Mouse (Mus musculus): ENCODE data around the gene Extl1. TPM values are rescaled to one million over a fixed set of nuclear protein-coding genes. Genes with fewer than 3 reads are reported as not detected.
A peak's percentile ranks its signal among the peaks of the same experiment; 100 is the strongest.
"Not testable (repeated sequence)": the region's sequence is repeated elsewhere in the genome, so short reads cannot be mapped to it uniquely, and the experiment has no call there.

The Extl1 gene
- polyA plus RNA-seq, 1 experiment from 2014 or later = 0.23 TPM

DNA sequence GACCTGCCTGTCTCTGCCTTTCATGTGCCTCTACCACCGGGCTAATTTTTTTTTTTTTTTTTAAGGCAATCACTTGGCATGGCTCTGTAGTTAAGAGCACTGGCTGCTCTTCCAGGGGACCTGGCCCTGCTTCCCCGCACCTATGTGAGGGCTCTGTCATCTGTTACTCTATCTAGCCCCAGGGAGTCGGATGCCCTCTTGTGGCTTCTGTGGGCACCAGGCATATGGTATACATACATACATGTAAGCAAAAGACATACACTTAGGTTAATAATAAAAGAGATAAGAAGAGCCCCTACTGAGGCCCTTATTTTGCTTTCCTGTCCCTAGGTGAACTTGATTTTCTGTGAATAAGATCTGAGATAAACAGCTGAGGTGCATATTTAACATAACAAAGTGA is 39.0 kb downstream of the Extl1 start:
- no peak for DNase-seq (ENCODE audit: low spot score)

DNA sequence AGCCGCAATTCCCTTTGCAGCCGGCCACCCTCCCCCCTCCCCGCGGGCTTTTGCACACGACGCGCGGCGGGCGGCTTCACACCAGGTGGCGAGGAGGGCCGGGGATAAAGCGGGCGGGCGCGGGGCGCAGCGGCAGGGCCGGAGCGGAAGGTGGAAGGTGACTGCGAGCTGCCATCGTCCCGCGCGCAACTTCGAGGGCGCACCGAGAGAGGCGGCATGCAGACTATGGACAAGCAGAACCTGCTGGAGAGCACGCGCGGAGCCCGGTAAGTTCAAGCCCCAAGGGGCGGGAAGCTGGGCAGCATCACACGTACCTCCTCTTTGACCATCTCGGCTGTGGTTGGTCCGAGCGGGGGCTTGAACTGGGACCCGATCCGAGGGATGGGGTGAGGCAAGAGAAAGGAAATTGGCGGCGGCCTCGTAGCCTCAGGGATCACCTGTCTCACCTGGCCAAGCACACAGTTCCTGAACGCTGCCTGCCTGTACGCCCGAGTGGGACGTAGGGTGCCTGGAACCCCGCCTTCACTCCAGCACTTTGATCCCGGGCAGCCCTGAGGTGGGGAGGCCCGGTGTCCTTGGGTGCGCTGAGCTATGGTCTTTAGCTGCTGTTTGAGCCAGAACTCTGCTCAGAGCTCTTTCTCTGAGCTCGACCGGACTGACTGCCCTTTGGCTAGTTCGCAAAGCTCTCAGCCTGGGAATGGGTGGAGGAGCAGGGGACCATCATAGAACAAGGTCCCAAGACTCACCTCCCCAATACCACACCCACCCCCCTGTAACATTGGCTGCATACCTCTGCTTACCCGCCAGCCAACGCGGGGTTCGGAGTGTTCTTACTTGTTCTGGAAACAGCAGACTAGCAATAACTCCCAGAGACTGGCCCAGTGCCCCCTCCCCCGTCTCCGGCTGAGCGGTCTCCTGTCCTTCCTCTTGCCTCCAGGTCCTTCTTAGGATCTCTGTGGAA is 40.3 kb downstream of the Extl1 start, which contains the start of gene Slc30a2:
Gene Slc30a2, plus strand, starts transcription at position 111 of the 961 bp plus-strand sequence.
- Histone ChIP-seq H3K9me3 (replicated peaks) (peaks cover 2% of the 10 kb centered on the region), H3K27ac (replicated peaks) (no peak within 1 kb of the TSS), H3K27me3 (ENCODE audit: low read depth, poor library complexity, severe bottlenecking) (peaks cover 67% of the 10 kb centered on the region), H3K4me3 (peak within 1 kb of the TSS; percentile 48), H3K4me1 (peaks cover 12% of the 10 kb centered on the region), H3K36me3 (no peaks in the 10 kb centered on the region)
- WGBS = 2% methylated on average over 61 of the region's 61 CpGs
- DNase-seq (ENCODE audit: low spot score) = peak; percentile 36

More for the DNA sequence above, 39.0 kb downstream of the Extl1 start:
- Histone ChIP-seq H3K9me3 (replicated peaks) (no peaks in the 10 kb centered on the region; the same call in none of the 2 replicates), H3K4me3 (no peak overlapping the region), H3K36me3 (no peaks in the 10 kb centered on the region), H3K27me3 (ENCODE audit: low read depth, poor library complexity, severe bottlenecking) (peaks cover 67% of the 10 kb centered on the region), H3K27ac (replicated peaks) (no peak overlapping the region), H3K4me1 (peaks cover 12% of the 10 kb centered on the region)
- WGBS = 39% methylated on average over 3 of the region's 3 CpGs

DNA sequence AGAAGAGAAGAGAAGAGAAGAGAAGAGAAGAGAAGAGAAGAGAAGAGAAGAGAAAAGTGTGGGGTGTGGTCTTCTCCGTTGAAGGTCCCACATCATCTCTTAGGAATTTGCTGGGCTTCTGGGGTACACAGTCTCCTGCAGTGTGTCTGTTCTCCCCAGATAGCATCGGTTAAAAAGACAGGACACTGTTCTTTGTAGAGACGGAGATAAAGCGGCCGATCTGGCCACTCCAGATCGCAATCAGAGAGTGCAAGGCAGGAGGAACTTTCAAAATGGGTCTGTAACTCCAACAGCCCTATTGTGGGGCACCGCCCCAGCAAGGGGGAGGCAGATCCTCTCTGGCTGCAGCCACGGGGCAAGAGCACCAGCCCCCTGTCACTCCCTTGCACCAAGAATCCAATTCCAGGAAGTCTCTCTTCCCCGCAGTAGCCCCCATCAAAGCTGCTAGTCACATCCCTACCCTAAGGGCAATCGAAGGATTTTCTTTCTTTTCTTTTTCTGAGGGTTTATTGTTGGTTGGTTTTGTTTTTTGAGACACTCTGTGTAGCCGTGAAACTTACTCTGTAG is 41.4 kb downstream of the Extl1 start:
- Histone ChIP-seq H3K4me1 (peaks cover 12% of the 10 kb centered on the region), H3K27me3 (ENCODE audit: low read depth, poor library complexity, severe bottlenecking) (peaks cover 67% of the 10 kb centered on the region), H3K4me3 (no peak overlapping the region), H3K27ac (replicated peaks) (no peak overlapping the region), H3K9me3 (replicated peaks) (peaks cover 9% of the 10 kb centered on the region), H3K36me3 (no peaks in the 10 kb centered on the region)
- DNase-seq (ENCODE audit: low spot score) = no peak
- 42% methylated on average over 11 of the region's 11 CpGs for WGBS

DNA sequence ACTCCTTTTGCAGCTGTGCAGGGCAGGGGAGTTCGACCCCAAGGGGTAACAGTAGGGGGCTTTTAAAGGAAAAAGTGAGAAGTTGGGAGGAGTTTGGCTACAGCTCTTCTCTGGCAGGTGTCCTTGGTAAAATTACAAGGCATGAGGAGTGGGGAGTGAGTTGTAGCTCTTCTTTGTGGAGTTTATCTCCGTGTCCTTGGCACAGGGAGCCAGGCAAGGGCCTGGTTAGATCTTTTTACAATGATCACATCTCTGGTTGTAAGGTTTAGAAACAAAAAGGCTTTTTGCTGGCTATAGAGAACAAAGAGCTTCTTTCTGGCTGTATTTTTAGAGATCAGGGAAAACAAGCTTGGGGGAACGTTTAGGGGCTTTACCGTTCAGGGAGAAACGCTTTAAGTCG is 42.4 kb downstream of the Extl1 start:
- H3K4me1 ChIP-seq = peaks cover 12% of the 10 kb centered on the region
- peaks cover 60% of the 10 kb centered on the region for H3K27me3 ChIP-seq (ENCODE audit: low read depth, poor library complexity, severe bottlenecking)
- not testable (repeated sequence) for H3K36me3 ChIP-seq; H3K4me3 ChIP-seq; H3K27ac ChIP-seq (replicated peaks); DNase-seq (ENCODE audit: low spot score); H3K9me3 ChIP-seq (replicated peaks)
- WGBS = 78% methylated on average over 6 of the region's 6 CpGs

DNA sequence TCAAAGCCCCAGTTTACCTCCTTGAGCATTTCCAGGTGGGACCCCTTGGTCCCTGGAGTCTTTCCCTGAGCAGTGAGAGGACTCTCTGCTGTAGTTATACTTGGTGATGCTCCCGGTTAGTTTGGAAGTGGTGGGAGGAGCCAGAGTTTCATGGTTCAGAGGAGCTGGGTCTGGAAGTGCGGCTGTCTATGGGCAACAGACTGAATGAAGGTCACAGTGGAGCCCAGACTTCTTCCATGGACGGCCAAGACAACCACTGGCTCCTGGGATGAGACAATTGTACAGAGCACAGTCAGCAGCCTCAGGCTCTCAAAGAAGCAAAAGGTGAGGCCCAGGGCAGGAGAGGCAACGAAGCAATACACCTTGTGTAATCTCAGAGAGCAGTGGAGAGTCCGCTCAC is 53.4 kb downstream of the Extl1 start:
- H3K9me3 ChIP-seq (replicated peaks) = no peaks in the 10 kb centered on the region
- no peak overlapping the region for H3K27ac ChIP-seq (replicated peaks)
- 67% methylated on average over 5 of the region's 5 CpGs for WGBS
- H3K4me1 ChIP-seq = peaks cover 17% of the 10 kb centered on the region
- no peak for DNase-seq (ENCODE audit: low spot score)
- no peaks in the 10 kb centered on the region for H3K27me3 ChIP-seq (ENCODE audit: low read depth, poor library complexity, severe bottlenecking)
- no peaks in the 10 kb centered on the region for H3K36me3 ChIP-seq
- no peak overlapping the region for H3K4me3 ChIP-seq

DNA sequence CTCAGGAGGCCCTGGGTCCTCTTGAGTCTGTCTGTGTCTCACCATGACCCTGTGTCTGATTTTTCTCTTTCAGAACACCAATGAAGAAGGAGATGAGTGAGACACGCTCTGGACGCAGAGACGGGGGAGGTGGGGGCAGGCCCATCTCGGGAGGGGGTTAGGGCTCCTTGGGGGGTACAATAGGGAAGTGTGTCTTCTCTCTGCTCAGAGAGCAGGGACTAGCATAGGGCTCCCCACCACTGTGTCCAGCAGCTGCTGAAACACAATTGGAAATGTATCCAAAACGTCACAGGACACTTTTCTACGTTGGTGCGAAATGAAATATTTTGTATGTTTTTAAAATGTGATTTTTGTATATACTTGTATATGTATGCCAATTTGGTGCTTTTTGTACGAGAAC is 54.8 kb downstream of the Extl1 start:
- no peak for DNase-seq (ENCODE audit: low spot score)

DNA sequence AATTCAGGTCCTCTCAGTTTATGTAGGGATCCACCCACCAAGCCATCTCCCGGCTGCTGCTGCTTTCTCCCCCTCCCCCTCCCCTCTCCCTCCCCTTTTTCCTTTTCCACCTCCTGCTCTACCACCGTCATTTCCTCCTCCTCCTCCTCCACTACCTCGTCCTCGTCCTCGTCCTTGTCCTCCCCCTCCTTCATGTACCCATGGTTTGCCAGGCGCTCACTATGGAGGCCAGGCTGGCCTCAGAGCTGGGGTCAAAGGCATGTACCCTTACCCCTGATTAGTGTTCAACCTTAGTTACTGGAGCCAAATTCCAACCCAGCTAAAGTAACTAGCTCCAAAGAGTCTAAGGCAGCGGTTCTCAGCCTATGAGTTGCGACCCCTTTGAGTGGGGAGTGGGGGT is 55.5 kb downstream of the Extl1 start:
- no peak for DNase-seq (ENCODE audit: low spot score)
- 71% methylated on average over 8 of the region's 8 CpGs for WGBS
- Histone ChIP-seq H3K9me3 (replicated peaks) (no peaks in the 10 kb centered on the region), H3K27me3 (ENCODE audit: low read depth, poor library complexity, severe bottlenecking) (no peaks in the 10 kb centered on the region), H3K4me3 (no peak overlapping the region), H3K4me1 (peaks cover 17% of the 10 kb centered on the region), H3K27ac (replicated peaks) (no peak overlapping the region), H3K36me3 (no peaks in the 10 kb centered on the region)

More for the DNA sequence above, 54.8 kb downstream of the Extl1 start:
- Histone ChIP-seq H3K27ac (replicated peaks) (no peak overlapping the region), H3K4me3 (no peak overlapping the region), H3K27me3 (ENCODE audit: low read depth, poor library complexity, severe bottlenecking) (no peaks in the 10 kb centered on the region), H3K4me1 (peaks cover 17% of the 10 kb centered on the region), H3K9me3 (replicated peaks) (no peaks in the 10 kb centered on the region), H3K36me3 (no peaks in the 10 kb centered on the region)
- 88% methylated on average over 8 of the region's 8 CpGs for WGBS

DNA sequence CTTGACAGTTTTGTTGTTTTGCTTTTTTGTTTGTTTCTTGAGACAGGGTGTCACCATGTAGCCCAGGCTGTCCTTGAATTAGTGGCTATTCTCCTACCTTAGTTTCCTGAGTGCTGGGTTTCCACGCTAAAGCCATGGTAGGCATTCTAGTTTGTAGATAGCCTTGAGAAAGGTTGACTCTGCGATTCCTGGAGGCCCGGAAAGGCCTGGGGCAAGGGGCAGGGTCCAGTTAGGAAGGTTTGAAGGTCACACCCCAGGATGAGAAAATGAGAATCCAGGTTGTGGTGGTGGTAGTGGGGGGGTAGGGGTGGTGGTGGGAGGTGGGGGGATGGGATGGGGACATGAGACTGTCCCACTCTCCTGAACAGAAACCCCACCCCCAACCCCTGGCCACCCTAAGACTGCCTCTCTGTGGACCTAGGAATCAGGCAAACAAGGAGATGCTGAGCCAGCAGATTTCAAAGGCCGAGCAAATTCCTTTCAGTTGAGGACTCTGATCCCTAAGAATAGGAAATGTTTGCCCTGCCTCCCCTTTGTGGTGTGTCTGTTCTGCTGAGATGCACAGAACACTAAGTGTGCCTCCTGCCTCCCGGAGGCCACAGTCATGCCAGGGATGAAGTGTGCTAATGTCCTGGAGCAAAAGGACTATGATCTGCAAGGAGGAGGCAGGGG is 56.7 kb downstream of the Extl1 start:
- Histone ChIP-seq H3K27ac (replicated peaks) (no peak overlapping the region), H3K4me3 (no peak overlapping the region)

DNA sequence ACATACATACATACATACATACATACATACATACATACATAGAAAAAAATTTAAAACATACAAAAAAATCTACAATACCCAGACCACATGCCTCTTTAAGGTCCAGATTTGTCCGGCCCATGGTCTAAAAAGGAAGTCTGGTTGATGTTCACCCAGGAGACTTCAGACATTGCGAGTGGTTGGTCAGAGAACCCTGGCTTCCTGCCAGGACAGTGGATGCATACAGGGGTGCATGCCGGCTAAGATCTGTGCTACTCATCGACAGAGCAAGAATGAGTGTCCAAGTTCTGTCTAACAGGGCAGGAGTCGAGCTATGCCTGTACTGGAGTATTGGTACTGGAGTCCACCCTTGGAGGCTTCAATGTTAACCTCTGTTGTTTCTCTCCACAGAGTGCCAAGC is 59.0 kb downstream of the Extl1 start:
- Histone ChIP-seq H3K36me3 (no peaks in the 10 kb centered on the region), H3K27me3 (ENCODE audit: low read depth, poor library complexity, severe bottlenecking) (no peaks in the 10 kb centered on the region), H3K4me1 (peaks cover 17% of the 10 kb centered on the region), H3K27ac (replicated peaks) (no peak overlapping the region), H3K9me3 (replicated peaks) (no peaks in the 10 kb centered on the region), H3K4me3 (no peak overlapping the region)
- WGBS = 88% methylated on average over 5 of the region's 5 CpGs
- DNase-seq (ENCODE audit: low spot score) = no peak

More for the DNA sequence above, 56.7 kb downstream of the Extl1 start:
- no peak for DNase-seq (ENCODE audit: low spot score)
- Histone ChIP-seq H3K9me3 (replicated peaks) (no peaks in the 10 kb centered on the region), H3K36me3 (no peaks in the 10 kb centered on the region), H3K27me3 (ENCODE audit: low read depth, poor library complexity, severe bottlenecking) (no peaks in the 10 kb centered on the region), H3K4me1 (peaks cover 17% of the 10 kb centered on the region)
- 69% methylated on average over 5 of the region's 5 CpGs for WGBS

DNA sequence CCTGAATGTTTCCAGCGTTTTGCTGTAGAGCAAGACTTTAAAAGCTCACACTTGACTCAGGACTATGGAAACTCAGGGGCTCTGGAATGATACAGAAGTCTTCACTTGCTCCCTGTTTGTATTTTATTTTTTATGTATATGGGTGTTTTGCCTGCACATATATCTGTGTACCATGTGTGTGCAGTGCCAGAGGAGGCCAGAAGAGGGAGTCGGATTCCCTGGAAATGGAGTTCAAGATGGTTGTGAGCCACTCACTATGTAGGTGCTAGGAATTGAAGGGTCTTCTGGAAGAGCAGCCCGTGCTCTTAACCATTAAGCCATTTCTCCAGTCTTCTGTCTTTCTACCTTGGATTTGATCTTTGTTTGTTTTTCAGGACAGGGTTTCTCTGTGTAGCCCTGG is 62.1 kb downstream of the Extl1 start:
- no peaks in the 10 kb centered on the region for H3K36me3 ChIP-seq
- no peak for DNase-seq (ENCODE audit: low spot score)
- H3K9me3 ChIP-seq (replicated peaks) = no peaks in the 10 kb centered on the region
- H3K4me3 ChIP-seq = no peak overlapping the region
- 70% methylated on average over 3 of the region's 3 CpGs for WGBS
- no peak overlapping the region for H3K27ac ChIP-seq (replicated peaks)
- H3K4me1 ChIP-seq = peaks cover 1% of the 10 kb centered on the region; the same call in 1 of the 2 replicates
- H3K27me3 ChIP-seq (ENCODE audit: low read depth, poor library complexity, severe bottlenecking) = no peaks in the 10 kb centered on the region

DNA sequence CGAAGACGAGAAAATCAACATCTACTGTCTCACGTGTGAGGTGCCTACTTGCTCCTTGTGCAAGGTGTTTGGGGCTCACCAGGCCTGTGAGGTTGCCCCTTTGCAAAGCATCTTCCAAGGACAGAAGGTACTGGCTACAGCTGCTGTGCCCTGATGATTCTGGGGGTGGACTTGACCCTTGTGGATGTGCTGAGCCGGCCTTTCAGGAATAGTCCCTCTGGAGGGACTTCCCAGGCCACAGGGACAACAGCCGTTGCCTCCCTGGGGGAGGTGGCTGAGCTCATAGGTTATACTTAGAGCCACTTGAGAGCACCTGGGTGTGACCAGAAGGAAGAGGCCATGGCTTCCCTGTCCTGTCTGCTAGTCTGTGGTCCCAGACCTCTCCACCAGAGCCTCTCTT is 64.0 kb downstream of the Extl1 start:
- H3K36me3 ChIP-seq = no peaks in the 10 kb centered on the region
- H3K4me3 ChIP-seq = no peak overlapping the region
- 0 out of 2 replicates have a peak, but pooled peaks cover 6% of the 10 kb centered on the region for H3K27me3 ChIP-seq (ENCODE audit: low read depth, poor library complexity, severe bottlenecking)
- peaks cover 13% of the 10 kb centered on the region for H3K4me1 ChIP-seq
- no peaks in the 10 kb centered on the region for H3K9me3 ChIP-seq (replicated peaks)
- H3K27ac ChIP-seq (replicated peaks) = no peak overlapping the region
- WGBS = 78% methylated on average over 5 of the region's 5 CpGs
- no peak for DNase-seq (ENCODE audit: low spot score)

DNA sequence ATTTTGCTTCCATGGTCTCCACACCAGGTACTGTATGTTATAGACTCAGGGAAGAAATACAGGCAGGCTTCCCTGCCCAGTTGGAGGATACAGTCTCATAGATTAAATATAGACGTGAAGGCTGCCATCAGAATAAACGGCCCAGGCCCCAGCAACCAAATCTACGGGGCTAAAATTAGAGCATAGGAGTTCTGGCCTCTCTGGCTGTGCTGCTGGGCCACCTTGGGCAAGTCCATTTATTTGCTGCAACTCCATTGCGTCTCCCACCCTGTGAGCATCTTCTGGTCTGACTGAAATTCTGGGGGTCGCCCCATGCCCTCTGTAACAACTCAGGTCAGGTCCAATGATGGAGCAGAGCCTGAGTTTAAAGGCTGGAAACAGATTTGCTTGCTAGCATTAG is 64.6 kb downstream of the Extl1 start:
- H3K27me3 ChIP-seq (ENCODE audit: low read depth, poor library complexity, severe bottlenecking) = 0 out of 2 replicates have a peak, but pooled peaks cover 6% of the 10 kb centered on the region
- no peak overlapping the region for H3K27ac ChIP-seq (replicated peaks)
- 93% methylated on average over 5 of the region's 5 CpGs for WGBS
- H3K4me1 ChIP-seq = peaks cover 16% of the 10 kb centered on the region
- no peaks in the 10 kb centered on the region for H3K36me3 ChIP-seq
- H3K9me3 ChIP-seq (replicated peaks) = no peaks in the 10 kb centered on the region
- no peak overlapping the region for H3K4me3 ChIP-seq
- no peak for DNase-seq (ENCODE audit: low spot score)
